Mouse (Mus musculus) right cerebral cortex, postnatal 36 days (tissue): ENCODE measurements around the gene St13.
"Not testable (repeated sequence)": the region's sequence is repeated elsewhere in the genome, so short reads cannot be mapped to it uniquely, and the experiment has no call there.

ENCODE experiments used
- DNase-seq, 2 experiments: peaks; one replicate each; pipeline ENCODE4 v3.0.0; 2022; ENCODE audit warnings: low spot score in 2 of 2, mixed read lengths in 1 of 2

The St13 gene

GRCm38 (mm10) chr15:81399638-81400315 is at the start of gene St13, which contains the start of gene Xpnpep3:
TSS of gene St13 (minus strand) at chr15:81400077.
TSS of gene Xpnpep3 (plus strand) at chr15:81400138.
- DNase-seq, result peak; percentile 93 to 94

- DNase-seq, result peak; percentile 12 to 20
Observed at GRCm38 (mm10) chr15:81448463-81448862, 48.6 kb upstream of the St13 start.

GRCm38 (mm10) chr15:81439236-81439635 is 39.4 kb upstream of the St13 start:
- DNase-seq, result no peak

GRCm38 (mm10) chr15:81438345-81438744 is 38.5 kb upstream of the St13 start:
- DNase-seq, result no peak

GRCm38 (mm10) chr15:81431195-81431594 is 31.3 kb upstream of the St13 start:
- no peak for DNase-seq

GRCm38 (mm10) chr15:81427947-81428346 is 28.1 kb upstream of the St13 start:
- no peak for DNase-seq

GRCm38 (mm10) chr15:81425311-81425710 is 25.4 kb upstream of the St13 start:
- DNase-seq, result no peak

GRCm38 (mm10) chr15:81422156-81422681 is 22.3 kb upstream of the St13 start:
- DNase-seq, result no peak

- DNase-seq, result no peak
Observed at GRCm38 (mm10) chr15:81421454-81421853, 21.6 kb upstream of the St13 start.

- DNase-seq, result no peak
Observed at GRCm38 (mm10) chr15:81418065-81418464, 18.2 kb upstream of the St13 start.

GRCm38 (mm10) chr15:81416763-81417310 is 17.0 kb upstream of the St13 start:
- not testable (repeated sequence) for DNase-seq

GRCm38 (mm10) chr15:81408199-81408598 is 8.3 kb upstream of the St13 start, which contains the start of gene Dnajb7:
TSS of gene Dnajb7 (minus strand) at chr15:81408299.
- no peak for DNase-seq

- DNase-seq, result no peak
Observed at GRCm38 (mm10) chr15:81405008-81405407, 5.1 kb upstream of the St13 start.

- DNase-seq, result no peak
Observed at GRCm38 (mm10) chr15:81399297-81399637, 610 bp downstream of the St13 start.

GRCm38 (mm10) chr15:81398189-81398588 is 1.7 kb downstream of the St13 start:
- no peak for DNase-seq

GRCm38 (mm10) chr15:81394211-81394915 is 5.5 kb downstream of the St13 start:
- no peak for DNase-seq

- DNase-seq, result peak; percentile 29 to 62
Observed at GRCm38 (mm10) chr15:81392997-81393396, 6.9 kb downstream of the St13 start.

- no peak for DNase-seq
Observed at GRCm38 (mm10) chr15:81386327-81386726, 13.6 kb downstream of the St13 start.

- no peak for DNase-seq
Observed at GRCm38 (mm10) chr15:81378845-81379244, 21.0 kb downstream of the St13 start.

- DNase-seq, result no peak
Observed at GRCm38 (mm10) chr15:81374621-81375020, 25.3 kb downstream of the St13 start.

GRCm38 (mm10) chr15:81370356-81370755 is 29.5 kb downstream of the St13 start:
- no peak for DNase-seq

- DNase-seq, result no peak
Observed at GRCm38 (mm10) chr15:81368601-81369000, 31.3 kb downstream of the St13 start.

GRCm38 (mm10) chr15:81366241-81366640 is 33.6 kb downstream of the St13 start:
- no peak for DNase-seq
